Mouse (Mus musculus): ENCODE data around the gene Lat. TPM values are rescaled to one million over a fixed set of nuclear protein-coding genes. Genes with fewer than 3 reads are reported as not detected.

The Lat gene
- total and polyA plus RNA-seq, 3 experiments: 0.62 to 1.2 TPM; not detected in 1

- Histone ChIP-seq H3K36me3 (ENCODE audit: control insufficient read depth in 1 of 2, insufficient read depth in 2 of 2, low read length in 2 of 2) (peaks cover 0 to 18% of the 10 kb centered on the region in 2 experiments; a peak in 2 of 4 replicates), H3K27me3 (ENCODE audit: control insufficient read depth in 1 of 2, insufficient read depth in 2 of 2, low read length in 2 of 2) (no peaks in the 10 kb centered on the region), H3K4me1 (ENCODE audit: control insufficient read depth in 1 of 2, insufficient read depth in 2 of 2, low read length in 2 of 2) (peaks cover 0 to 14% of the 10 kb centered on the region in 2 experiments; a peak in 2 of 4 replicates), H3K4me3 (ENCODE audit: control insufficient read depth in 1 of 2, insufficient read depth in 1 of 2, low read depth in 2 of 2, low read length in 2 of 2) (peak within 1 kb of the TSS; percentile 63 to 94), H3K27ac (ENCODE audit: control insufficient read depth, low read depth, low read length) (peak within 1 kb of the TSS; percentile 94), H3K9ac (ENCODE audit: control insufficient read depth, low read depth, low read length, poor library complexity, severe bottlenecking) (peak within 1 kb of the TSS; percentile 93), H3K79me2 (ENCODE audit: control insufficient read depth, insufficient read depth, low read length, poor library complexity) (peaks cover 6% of the 10 kb centered on the region), H3K9me3 (replicated peaks; ENCODE audit: insufficient read depth, low read length) (no peaks in the 10 kb centered on the region)
- DNase-seq (ENCODE audit: low read depth, low spot score): peak; percentile 99
- TF ChIP-seq CHD2 (IDR thresholded peaks at IDR 0.05; ENCODE audit: low read length): peak; percentile 95
- TF ChIP-seq NRF1 (IDR thresholded peaks at IDR 0.05; ENCODE audit: insufficient read depth, low read depth, low read length, poor library complexity, severe bottlenecking): peak; percentile 30; the same call in 1 of the 2 replicates
- TF ChIP-seq ZNF384 (IDR thresholded peaks at IDR 0.05; ENCODE audit: low read depth, low read length): no peak
- TF ChIP-seq MAFK (IDR thresholded peaks at IDR 0.05; ENCODE audit: borderline replicate concordance, low read depth, low read length): no peak
- peak; percentile 81 for TF ChIP-seq E2F4 (IDR thresholded peaks at IDR 0.05; ENCODE audit: borderline replicate concordance, low read depth, low read length)
- no peak for TF ChIP-seq USF2 (IDR thresholded peaks at IDR 0.05; ENCODE audit: borderline replicate concordance in 1 of 2, insufficient read depth in 1 of 2, low read depth in 1 of 2, low read length in 2 of 2)
- no peak for TF ChIP-seq RCOR1 (IDR thresholded peaks at IDR 0.05; ENCODE audit: low read depth, low read length)
- no peak for TF ChIP-seq TAL1 (IDR thresholded peaks at IDR 0.05; ENCODE audit: low read length)
- no peak for TF ChIP-seq RAD21 (IDR thresholded peaks at IDR 0.05; ENCODE audit: low read depth, low read length)
- no peak for TF ChIP-seq CTCF (IDR thresholded peaks at IDR 0.05 in 2 of 3, conservative IDR thresholded peaks at IDR 0.05 in 1 of 3; ENCODE audit: control insufficient read depth in 1 of 3, insufficient read depth in 1 of 3, low read depth in 2 of 3, low read length in 3 of 3, poor library complexity in 1 of 3, severe bottlenecking in 1 of 3)
- peak; percentile 82 for TF ChIP-seq TBP (IDR thresholded peaks at IDR 0.05; ENCODE audit: low read depth, low read length)
- no peak for TF ChIP-seq ZMIZ1 (IDR thresholded peaks at IDR 0.05; ENCODE audit: low read depth, low read length)
- TF ChIP-seq KAT2A (conservative IDR thresholded peaks at IDR 0.05; ENCODE audit: low read depth, low read length): peak; percentile 77
- no peak for TF ChIP-seq MEF2A (IDR thresholded peaks at IDR 0.05; ENCODE audit: extremely low read depth, insufficient replicate concordance, low read depth, low read length, poor library complexity, severe bottlenecking)
- TF ChIP-seq TCF12 (IDR thresholded peaks at IDR 0.05; ENCODE audit: low read depth, low read length): 0 out of 2 replicates have a peak, but pooled peaks have one; percentile 18
- TF ChIP-seq SIN3A (IDR thresholded peaks at IDR 0.05; ENCODE audit: low read length): peak; percentile 76
- TF ChIP-seq MAX (IDR thresholded peaks at IDR 0.05; ENCODE audit: low read length): no peak
- TF ChIP-seq CHD1 (IDR thresholded peaks at IDR 0.05; ENCODE audit: low read depth, low read length): no peak
- no peak for TF ChIP-seq POLR2AphosphoS5 (IDR thresholded peaks at IDR 0.05; ENCODE audit: borderline replicate concordance, low read depth, low read length)
- peak; percentile 86 for TF ChIP-seq NELFE (IDR thresholded peaks at IDR 0.05; ENCODE audit: low read depth, low read length)
- TF ChIP-seq MXI1 (IDR thresholded peaks at IDR 0.05; ENCODE audit: low read depth, low read length): peak; percentile 79; the same call in 1 of the 2 replicates
- peak; percentile 97 for TF ChIP-seq HCFC1 (IDR thresholded peaks at IDR 0.05; ENCODE audit: low read depth, low read length)
- TF ChIP-seq ZKSCAN1 (IDR thresholded peaks at IDR 0.05; ENCODE audit: low read depth, low read length): no peak
- TF ChIP-seq GATA1 (IDR thresholded peaks at IDR 0.05; ENCODE audit: low read depth, low read length): peak; percentile 85
- TF ChIP-seq BHLHE40 (IDR thresholded peaks at IDR 0.05; ENCODE audit: borderline replicate concordance, low read depth, low read length): no peak
- TF ChIP-seq POLR2A (IDR thresholded peaks at IDR 0.05; ENCODE audit: control insufficient read depth in 1 of 2, insufficient read depth in 1 of 2, low read depth in 1 of 2, low read length in 2 of 2, poor library complexity in 1 of 2): peak; percentile 87 to 96
- TF ChIP-seq POLR2AphosphoS2 (IDR thresholded peaks at IDR 0.05; ENCODE audit: low read length): peak; percentile 71; the same call in 1 of the 2 replicates
- no peak for TF ChIP-seq JUND (IDR thresholded peaks at IDR 0.05; ENCODE audit: low read depth, low read length)
- no peak for TF ChIP-seq MAZ (IDR thresholded peaks at IDR 0.05; ENCODE audit: low read depth, low read length)
- no peak for TF ChIP-seq SMC3 (IDR thresholded peaks at IDR 0.05; ENCODE audit: low read depth, low read length)
- TF ChIP-seq ZC3H11A (IDR thresholded peaks at IDR 0.05; ENCODE audit: low read depth, low read length): no peak
- TF ChIP-seq MYB (IDR thresholded peaks at IDR 0.05; ENCODE audit: low read depth, low read length): no peak
- TF ChIP-seq GABPA (IDR thresholded peaks at IDR 0.05; ENCODE audit: low read depth, low read length): no peak
- TF ChIP-seq UBTF (IDR thresholded peaks at IDR 0.05; ENCODE audit: borderline replicate concordance, insufficient read depth, low read depth, low read length): no peak
- TF ChIP-seq ELF1 (IDR thresholded peaks at IDR 0.05; ENCODE audit: low read depth, low read length): peak; percentile 97
- no peak for TF ChIP-seq USF1 (IDR thresholded peaks at IDR 0.05; ENCODE audit: low read depth, low read length)
Observed at GRCm38 (mm10) chr7:126396298-126397119, 27.1 kb upstream of the Lat start, which contains the start of gene Nfatc2ip. TSS of gene Nfatc2ip (minus strand) at chr7:126396737.
